Mouse (Mus musculus) cerebral cortex, adult 2 months (tissue): ENCODE measurements around the gene Abca2.

Source experiments
- WGBS: fragments of 180-500 bp; shearing (Covaris S2); methylation state at CpG from one replicate; pipeline ENCODE4 v1.1.7; 2018; 5-methylcytosine and 5-hydroxymethylcytosine counted together

Gene Abca2

DNA sequence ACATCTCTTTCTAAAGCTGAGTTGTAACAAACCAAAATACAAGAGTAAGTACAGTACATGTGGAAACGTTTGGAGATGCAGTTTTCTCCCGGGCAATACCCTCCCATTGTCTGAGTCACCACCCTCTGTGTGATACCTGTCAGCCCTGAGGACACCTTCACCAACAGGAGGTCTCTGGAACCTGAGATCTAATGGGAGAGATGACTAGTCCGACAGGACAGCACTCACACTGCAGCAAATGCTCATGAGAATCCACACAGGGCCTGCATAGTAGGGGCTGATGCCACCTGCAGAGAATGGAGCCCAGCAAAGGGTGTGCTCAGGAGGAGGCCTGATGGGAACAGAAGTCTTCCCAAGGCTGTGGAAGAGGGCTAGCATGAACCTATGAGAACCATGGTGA, 32.9 kb downstream of the Abca2 start:
- 17% methylated on average over 3 of the region's 3 CpGs for WGBS

DNA sequence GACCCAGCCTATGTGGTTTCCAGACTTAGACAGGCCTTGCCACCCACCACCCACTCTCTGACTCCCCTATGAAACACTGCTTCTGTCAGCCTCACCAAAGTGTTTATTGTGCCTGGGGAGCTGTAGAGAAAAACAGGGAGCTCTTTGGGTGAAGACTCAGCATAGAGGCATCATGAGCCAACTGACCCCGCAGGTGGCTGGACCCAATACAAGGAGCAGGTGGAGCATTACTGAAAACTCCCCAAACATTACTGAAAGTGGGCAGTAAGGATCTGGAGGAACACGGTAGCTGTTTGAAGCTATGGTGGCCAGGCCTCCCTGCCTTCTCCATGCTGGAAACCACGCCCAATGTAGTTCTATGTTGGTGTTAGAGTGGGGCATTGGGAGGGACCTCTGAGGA, 35.1 kb downstream of the Abca2 start:
- 94% methylated on average over 3 of the region's 3 CpGs for WGBS

DNA sequence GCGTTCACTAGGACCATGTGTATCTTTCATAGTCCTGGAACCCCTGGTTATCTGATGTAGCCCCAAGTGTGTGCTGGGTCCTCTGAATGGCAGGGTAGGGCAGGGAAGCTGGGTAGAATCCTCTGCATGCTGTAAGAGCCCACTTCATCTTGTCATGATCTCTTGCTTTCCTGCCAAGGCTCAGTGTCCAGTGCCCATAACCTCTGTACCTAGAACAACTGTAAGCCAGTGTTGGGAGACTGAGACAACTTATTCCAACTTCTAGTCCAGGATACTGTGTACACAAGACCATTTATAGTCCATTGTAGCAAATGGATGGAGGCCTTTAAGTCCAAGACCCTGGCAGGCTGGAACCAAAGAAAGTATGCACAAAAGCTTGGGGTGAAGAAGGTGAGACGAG, 36.8 kb downstream of the Abca2 start:
- WGBS = 94% methylated on average over 2 of the region's 2 CpGs

DNA sequence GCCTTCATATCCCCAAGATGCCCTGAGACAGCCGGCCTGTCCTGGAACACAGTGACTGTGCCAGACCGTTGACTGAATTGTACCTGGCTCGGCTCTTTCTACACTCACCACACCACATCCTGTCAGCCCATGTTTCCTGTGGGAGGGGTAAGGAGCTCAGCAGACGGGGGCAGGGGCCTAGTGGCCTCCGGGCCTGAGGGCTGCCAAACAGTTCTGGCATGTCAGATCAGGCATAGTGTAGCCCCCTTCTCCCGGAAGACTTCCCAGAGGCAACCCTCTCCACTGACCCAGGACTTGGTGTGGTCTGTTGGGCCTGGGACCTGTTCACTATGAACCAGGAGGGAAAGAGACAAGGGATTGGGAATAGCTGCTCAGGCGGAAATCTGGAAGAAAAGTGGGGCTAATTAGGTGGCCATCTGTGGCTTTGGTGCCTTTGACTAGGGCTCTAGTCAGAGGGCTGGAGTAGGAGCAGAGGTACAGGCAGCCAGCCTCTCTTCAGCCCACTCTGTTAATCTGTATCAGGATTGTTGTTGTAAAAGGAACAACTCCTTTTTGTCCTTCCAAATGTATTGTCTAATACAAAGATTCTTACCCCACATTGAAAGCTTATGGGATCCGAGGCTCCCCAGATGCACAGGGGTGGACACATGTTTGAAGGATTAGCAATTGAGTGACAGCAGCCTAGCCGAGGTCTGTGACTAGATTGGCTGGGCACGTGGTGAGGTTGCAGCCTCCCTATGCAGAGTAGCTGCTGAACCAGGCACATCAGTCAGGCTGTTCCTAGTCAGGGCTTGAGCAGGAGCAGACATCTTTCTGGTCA, 37.5 kb downstream of the Abca2 start:
- WGBS = 55% methylated on average over 10 of the region's 10 CpGs

DNA sequence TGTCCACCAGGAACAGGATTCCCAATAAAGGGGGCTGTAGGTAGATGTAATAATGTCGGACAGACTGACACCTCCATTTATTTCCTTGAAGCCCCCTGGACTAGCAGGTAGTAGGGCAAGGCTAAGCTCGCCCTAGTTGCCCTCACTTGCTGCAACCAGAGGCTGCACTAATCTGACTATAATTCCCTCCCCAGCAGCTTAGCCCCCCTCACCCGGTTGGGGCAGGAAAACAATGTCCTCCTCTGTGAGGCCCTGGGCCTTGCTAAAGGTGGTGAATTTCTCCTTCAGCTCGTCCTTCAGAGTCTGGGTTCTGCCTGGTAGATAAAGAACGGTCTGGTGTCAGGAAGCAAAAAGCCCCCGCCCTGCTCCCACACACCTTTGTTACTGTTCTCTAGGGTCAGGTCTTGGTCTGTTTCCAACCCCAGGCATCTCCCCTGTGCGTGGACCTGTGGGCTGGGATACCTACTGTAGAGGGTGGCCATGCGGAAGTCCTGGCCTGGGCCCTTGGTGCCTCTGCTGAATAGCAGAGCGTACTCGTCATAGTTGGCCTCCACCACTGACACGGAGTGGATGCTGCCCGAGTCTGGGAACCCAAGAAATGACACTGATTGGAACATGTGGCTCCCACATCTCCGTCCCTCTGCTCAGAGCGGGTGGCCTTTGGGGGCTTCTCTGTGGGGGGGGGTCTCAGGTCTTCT, 39.3 kb downstream of the Abca2 start:
- WGBS = 76% methylated on average over 14 of the region's 14 CpGs

DNA sequence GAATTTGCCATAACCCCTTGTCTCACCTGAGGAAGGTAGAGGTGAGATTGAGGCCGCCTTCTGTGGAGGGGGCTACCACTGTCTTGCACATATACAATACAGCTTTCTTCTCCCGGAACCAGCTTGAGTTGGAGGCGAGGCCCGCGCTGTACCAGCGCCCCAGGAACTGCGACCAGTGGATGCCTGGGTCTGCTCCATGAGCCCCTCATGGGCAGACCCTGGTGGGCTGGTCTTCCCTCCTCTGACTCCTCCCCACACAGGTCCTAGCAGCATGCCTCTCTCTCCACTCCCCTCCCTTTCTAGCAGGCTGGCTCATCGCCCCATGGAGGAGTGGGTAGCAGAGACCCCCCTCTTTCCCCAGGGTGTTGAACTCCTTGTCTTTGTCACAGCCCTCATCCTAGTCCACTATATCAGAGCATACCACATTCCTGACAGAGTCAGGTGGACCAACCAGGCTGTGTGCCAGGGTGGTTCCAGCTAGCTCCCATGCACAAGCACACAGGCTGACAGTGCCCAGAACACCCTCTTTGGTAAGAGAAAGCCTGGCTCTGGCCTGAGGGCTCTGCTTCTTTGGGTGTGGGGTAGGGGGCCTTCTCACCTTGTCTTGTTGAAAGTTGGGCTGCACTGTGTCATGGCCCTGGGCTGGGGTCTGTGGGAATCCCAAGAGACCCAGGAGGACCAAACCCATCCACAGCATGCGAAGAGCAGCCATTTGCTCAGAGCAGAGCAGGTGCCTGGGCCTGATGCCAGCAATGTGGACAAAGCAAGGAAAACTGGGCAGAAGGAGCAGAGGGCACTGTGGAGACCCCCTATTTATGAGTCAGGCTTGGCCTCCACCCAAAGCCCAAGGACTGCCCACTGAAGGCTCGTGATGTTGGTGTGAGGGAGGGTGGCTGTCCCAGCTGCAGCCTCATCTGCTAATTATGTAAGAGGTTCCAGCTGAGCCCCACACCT, 40.7 kb downstream of the Abca2 start:
- 68% methylated on average over 10 of the region's 10 CpGs for whole genome bisulfite sequencing

DNA sequence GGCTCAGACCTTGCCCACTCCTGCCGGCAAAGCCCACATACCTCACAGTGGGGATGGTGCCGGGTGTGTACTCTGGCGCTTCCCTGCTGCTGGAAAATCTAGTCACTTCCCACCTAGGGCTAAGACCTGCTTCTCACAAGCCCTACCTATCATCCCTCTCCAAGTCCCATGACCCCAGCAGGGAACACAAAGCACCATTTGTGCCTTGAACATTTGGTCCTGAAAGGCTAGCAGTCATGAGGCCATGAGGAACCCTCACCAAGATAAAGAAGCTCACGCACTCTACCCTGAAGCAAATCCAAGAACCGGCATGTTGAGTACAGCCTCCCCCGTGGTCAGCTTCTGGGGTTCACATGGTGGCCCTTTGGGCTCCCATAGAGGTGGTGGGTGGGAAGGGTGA, 41.5 kb downstream of the Abca2 start, which contains the start of gene Ptgds:
Gene Ptgds, minus strand, starts transcription at position 78 of the 400 bp plus-strand sequence.
- 59% methylated on average over 6 of the region's 6 CpGs for WGBS

DNA sequence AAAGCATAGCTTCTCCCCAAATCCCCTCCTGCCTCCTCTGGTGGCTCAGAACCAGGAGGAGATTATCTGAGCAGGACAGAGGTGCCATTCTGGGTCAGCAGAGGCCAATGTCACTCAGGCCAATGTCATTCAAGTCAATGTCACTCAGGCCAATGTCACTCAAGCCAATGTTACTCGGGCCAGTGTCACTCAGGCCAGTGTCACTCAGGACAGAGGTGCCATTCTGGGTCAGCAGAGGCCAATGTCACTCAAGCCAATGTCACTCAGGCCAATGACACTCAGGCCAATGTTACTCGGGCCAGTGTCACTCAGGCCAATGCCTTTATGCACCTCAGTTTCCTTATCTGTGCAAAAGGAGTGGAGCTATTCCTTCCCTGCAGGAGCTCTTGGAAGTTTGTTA, 44.0 kb downstream of the Abca2 start:
- WGBS = 81% methylated on average over 2 of the region's 2 CpGs

DNA sequence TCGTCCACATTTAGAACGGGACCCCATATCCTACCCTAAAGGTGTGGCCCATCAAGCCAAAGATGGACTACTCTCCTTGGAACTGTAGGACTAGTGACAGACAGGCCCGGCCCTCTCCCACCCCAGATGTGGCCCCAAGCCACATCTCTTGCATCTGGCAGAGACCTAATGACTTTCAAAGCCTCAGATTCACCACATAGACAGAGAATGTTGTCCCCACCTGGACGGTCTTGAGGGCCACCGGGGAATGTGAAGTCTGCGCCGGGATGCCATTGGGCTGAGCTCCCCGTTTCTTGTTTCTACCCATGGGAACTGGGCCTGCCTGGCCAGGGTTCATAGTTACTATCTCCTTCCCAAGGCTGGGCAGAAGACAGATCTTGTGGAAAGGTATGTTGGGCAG, 49.0 kb downstream of the Abca2 start:
- 92% methylated on average over 8 of the region's 8 CpGs for WGBS

DNA sequence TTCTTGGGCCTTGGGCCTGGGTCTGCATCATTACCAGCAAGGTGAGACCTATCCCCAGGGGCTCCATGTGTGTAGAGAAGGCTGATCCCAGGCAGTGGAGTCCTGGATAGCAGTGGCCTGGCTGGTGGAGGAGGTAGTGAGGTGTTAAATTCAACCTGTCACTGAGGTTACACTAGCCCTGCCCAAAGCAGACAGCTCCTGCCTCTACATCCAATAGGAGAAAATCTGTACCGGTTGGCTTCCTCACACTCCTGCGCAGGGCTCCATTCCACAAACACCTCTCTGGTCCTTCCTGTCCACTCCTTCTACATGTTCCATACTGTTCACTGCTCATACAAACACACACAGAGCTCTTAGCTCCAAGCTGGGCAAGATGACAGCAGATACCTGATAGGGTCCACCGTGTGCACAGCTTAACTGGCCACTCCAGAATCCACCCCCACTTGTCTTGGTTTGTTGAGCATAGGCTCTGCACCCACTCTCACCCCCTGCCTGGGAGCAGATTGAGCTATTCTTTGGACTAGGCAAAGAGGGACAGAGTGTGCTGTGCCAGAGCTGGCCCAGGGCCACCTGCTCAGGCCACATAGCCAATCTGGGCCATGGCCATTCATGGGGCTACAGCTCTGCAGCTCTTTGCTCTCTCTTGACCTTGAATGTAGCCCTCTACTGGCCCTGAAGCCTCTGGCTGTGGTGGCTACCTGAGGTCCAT, 49.6 kb downstream of the Abca2 start:
- 80% methylated on average over 3 of the region's 3 CpGs for WGBS

DNA sequence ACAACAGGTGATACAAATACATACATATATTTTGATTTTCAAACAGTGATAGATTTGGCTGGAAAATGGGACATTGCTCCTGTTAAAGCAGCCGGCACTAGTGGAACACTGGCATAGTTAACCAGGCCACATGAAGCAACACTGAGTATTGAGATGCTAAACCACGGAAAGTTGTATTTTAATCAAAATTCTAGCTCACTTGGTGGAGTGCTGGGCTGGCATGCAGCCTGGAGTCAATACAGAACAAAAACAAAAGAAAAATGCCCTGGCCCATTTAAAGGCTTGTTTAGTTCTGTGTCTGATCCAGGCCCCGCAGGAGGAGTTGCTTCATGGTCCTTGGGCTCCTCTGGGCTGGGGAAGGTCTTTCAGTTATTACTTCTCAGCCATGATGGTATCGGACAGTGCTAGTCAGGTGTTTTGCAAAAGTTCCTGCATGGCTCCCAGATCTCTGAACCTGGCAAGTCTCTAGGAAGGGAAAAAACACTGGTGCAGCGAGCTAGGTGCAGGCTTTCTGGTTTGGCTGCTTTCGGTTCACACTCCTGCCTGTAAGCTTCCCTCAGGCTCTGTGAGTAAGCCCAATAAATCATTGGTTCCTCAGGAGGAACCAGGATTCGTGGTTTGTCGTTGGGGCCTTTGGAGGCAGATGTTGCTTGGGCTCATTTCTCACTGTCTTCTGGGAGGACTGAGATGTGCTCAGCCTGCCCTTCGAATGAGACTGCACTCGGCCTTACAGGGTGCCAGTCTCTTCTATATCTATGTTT, 51.2 kb downstream of the Abca2 start:
- WGBS = 74% methylated on average over 10 of the region's 10 CpGs

DNA sequence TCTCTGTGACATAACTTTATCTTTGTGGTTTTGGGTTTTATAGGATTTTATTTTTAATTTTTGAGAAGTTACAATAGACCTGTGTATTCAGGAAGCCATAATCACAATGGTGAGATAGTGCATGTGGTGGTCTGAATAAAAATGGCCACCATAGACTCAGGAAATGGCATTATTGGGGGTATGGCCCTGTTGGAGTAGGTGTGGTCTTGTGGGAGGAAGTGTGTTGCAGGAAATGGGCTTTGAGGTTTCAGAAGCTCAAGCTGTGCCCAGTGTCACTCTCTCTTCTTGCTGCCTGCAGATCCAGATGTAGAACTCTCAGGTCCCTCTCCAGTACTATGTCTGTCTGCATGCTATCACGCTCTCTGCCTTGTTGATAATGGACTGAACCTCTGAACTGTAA, 52.0 kb downstream of the Abca2 start:
- WGBS = 97% methylated on average over 1 of the region's 1 CpGs

DNA sequence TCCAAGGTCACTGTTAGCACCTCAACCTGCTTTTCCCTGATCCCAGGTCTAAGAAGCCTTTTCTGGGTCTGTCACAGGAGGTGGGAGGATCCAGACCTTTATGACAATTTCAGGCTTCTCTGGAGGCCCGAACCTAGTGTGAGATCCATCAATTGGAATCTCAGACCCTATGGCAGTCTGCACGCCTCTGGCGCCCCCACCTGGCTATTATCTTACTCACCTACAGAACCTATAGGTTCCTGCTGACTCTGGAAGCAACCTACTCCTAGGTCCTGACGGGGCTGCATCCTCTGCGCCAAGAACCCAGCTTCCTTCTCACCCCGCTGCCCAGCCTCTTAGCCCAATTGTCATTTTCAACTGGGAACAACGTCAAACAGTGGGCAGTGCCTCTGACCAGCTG, 54.5 kb downstream of the Abca2 start:
- 33% methylated on average over 7 of the region's 7 CpGs for WGBS

DNA sequence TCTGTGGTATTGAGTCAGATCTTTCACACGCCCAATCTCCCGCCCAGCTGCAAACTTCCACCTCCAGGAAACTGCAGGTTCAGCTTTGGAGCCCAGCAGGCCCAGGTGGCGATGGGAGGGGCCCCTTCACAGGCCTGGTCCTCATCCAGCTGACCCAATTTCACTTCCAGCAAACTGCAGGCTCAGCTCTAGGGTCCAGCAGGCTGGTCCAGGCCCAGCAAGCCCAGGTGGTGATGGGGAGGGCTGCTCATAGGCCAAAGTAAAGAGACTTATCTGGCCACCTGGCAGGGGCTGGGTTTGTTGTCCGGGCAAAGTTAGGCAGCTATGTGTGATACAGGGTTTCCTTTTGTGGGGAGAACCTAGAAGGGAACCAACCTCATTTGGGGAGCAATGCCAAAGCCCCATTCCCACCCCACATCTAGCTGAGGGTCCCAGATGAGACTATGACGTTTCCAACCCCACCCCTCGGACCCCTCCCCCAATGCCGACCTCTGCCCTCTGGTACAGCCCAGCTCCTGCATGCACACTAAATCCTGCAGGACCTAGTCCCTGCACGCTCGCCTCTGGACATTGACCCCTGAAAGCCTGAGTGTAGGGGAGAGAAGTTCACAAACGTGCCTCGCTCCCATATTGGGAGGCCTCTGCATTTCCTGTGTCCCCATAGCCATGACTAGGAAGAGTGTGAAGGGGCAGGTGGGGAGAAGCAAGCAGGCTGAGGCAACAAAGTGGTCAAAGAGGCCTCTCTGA, 56.6 kb downstream of the Abca2 start:
- 75% methylated on average over 11 of the region's 11 CpGs for WGBS

DNA sequence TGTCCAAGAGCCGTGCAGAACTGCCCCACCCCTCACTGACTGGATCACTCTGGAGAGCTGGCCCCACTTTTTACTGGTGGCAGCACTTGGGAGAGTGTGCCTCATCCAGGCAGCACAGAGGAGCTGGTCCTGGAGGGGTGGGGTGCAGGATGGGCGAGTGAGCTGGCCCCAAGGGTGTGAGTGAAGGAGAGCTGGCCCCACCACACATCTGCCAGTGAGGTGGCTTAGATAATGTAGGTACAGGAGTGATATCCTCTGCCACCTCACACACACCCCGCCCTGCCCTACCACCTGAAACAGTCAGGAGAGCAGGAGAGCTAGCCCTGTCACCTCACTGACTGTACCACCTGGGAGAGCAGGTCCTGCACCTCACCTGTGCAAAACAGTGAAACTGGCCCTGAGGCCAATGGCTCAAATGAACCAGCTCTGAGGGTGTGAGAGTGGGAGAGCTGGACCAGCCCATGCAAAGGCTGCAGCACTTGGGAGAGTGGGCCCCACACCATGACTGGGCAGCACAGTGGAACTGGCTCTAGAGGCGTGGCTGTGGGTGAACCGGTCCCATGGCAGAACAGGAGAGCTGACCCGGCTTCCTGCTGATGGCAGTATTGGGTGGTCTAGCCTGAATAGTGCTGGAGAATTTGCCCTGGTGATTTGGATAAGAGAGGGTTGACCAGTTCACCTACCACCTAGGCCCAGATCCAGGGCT, 59.6 kb downstream of the Abca2 start:
- 85% methylated on average over 6 of the region's 6 CpGs for WGBS

DNA sequence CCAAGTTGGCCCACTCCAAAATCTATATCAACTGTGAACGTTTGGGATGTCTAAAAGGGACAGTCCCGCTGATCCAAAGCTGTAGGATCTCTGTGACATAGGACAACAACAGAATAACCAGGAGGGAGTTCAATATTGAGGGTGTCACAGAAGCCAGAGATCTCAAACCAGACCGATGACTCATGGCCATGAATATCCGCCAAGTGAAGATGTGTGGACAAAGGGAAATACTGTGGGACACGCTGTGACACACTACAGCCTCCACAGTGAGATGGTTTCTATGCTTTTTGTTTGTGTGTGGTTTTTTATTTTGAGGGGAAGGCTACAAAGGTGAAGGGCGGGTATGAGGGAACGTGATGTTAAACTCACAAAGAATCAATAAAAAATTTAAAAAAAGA, 60.2 kb downstream of the Abca2 start:
- WGBS = 78% methylated on average over 7 of the region's 7 CpGs

DNA sequence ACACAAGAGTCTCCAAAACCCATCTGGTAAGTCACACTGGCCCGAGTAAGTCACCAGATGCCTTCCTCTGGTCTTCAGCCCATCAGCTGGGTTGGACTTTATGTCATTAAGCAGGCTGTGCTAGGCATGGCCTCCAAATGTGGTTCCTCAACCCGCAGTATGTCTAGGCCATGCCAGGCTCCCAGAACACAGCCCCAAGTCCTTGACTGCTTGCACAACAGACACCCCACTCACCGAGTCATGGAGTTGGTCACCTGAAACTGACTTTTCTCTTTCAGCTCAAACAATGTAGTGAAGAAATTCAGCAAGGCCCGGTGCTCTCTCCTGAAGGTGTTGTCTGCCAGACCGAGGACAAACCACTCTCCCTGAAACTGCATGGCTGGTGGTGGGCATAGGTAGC, 64.5 kb downstream of the Abca2 start:
- WGBS = 92% methylated on average over 5 of the region's 5 CpGs

DNA sequence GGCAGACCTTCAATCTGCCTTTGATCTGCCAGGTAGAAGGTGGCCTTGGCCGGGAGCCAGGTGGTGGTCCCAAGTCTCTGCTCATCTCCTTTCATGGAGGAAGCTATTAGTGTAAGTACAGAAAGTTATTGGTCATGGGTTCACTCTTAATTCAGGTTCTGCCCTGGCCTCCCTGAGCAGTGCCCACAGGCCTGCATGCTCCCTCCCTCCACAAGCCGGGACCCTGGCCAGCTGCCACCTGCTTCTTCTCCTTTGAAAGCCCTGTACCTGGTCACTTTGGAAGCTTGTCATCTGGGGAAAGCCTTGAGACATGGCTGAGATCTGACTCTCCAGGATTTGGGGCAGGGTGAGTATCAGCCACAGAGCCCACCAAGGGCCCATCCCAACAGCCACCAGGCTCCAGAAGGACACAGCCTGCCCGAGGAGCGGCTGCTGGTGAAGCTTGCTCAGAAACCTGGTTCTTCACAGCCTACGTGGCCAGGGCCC, 65.0 kb downstream of the Abca2 start, which contains the start of gene Lcn12:
Gene Lcn12, minus strand, starts transcription at position 436 of the 486 bp plus-strand sequence.
- 90% methylated on average over 5 of the region's 5 CpGs for WGBS

DNA sequence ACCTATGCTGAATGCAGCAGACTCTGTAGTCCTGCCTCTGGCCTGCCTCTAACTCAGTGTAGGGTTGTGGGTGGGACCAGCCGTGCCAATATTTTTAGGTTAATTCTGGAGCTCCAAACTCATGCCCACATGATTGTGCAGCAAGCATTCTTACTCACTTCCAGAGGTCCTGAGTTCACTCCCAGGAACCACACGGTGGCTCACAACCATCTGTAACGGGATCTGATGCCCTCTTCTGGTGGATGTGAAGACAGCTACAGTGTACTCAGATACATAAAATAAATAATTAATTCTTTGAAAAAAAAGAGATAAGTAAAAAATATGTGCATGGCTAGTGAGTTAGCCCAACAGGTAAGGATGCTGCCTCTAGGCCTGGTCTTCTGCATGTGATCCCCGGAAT, 68.0 kb downstream of the Abca2 start:
- WGBS = 42% methylated on average over 4 of the region's 4 CpGs
